Mouse (Mus musculus): ENCODE measurements at regions not wholly inside any gene's neighbourhood (a gene's known extent, or its start where the extent isn't known, plus 50 kb on each side); places are given as distances from the start of the nearest gene placed in this dataset.

- peak; percentile 79 for DNase-seq
Observed at GRCm38 (mm10) chr7:63811816-63812215, 104.8 kb upstream of the E030018B13Rik start.

GRCm38 (mm10) chr7:63815531-63815930, 101.1 kb upstream of the E030018B13Rik start:
- DNase-seq = no peak

DNA sequence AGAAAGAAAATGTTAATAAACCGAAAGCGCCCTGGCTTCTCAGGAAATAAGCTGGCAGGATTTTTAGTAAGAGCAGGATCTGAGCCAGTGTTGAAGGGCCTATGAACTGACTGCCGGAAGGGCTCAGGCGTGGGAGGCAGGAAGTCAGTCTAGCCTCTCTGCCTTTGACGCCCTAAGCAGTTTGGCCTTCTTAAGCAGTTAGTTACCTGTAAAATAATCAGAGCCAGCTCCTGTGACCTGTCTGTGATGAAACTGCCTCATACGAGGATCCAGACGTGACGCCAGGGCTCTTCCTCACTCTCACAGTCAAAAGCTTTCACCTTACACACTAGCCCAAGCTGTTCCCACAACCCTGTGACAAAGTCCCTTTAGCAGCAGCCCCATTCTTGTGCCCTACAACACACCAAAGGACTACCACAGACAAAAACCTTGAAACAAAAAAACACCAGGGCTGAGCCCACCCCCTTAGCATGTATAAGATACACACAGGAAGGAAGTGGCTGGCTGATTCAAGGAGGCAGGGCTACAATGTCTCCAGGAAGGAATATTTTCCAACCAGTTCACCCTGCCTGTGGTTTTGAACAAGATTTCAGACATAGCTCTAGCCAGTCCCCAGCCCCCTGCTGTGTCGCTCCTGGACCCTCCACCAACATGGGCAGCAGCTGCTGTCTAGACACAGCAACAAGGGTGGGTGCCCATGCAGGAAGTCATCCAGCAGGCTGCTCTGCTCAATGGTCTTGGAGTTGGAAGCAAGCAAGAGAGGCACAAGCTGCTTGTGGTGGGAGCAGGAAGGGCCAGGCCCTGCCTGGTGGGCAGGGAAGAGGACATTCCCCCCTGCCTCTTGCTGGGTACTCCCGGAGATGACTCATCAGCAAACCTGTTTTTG, 100.4 kb upstream of the E030018B13Rik start:
- DNase-seq = no peak

DNA sequence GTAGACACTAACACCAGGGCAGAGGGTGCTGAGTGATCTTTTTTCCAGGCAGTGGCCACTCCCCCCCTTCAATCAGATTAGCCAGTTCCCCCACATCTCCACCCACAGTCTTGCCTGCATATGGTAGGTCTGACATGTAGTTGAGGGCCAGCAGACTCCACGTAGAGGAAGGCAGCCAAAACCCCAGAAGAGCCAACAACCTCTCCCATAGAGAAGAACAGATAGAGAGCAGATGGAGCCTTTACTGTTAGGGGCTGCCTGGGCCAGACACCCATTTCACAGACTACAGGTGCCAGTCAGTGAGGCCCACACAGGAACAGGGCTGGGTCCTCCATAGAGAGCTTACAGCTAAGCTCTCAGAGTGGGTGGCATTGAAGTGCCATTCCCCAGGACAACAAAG, 99.2 kb upstream of the E030018B13Rik start:
- DNase-seq = no peak

- DNase-seq = peak; percentile 46
Observed at GRCm38 (mm10) chr7:63818105-63818504, 98.6 kb upstream of the E030018B13Rik start.

- DNase-seq = no peak
Observed at GRCm38 (mm10) chr7:63820286-63820685, 96.4 kb upstream of the E030018B13Rik start.

DNA sequence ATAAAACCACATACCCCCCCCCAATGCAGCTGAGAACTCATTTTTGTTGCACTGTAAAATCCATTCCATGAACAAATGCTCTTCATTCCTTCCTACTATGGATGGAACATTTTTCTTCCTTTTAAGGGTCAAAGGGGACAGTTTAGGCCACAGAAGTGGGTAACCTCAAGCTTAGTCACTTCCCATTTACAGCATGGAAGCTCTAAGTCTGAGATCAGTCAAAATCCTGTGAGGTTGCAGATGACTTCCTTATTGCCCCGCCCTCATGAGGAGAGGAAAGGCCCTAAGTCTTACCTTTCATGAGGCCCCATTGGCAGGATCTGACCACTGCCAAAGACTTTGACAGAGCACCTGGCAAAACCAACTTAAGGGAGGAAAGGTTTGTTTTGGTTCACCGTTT, 94.7 kb upstream of the E030018B13Rik start:
- DNase-seq = no peak

DNA sequence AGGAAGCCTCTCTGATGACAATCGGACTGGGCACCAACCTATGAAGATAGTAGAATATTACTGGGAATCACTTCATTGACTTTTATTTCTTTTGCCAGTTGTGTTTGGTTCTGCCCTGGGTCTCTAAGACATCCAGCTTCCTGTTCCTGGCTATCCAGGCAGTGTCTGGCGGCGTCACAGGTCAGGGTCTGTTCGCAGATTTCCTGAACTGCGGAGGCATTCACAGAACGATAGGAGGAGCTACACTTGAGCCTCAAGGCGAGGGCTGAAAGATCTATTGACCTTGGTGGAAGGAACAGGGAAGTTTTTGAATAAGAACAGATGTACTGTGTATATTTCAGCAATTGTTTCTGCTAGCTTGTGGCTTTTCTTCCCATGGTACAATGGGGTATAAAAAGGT, 92.6 kb upstream of the E030018B13Rik start:
- DNase-seq = no peak

GRCm38 (mm10) chr7:63829362-63829920, 87.2 kb upstream of the E030018B13Rik start:
- no peak for DNase-seq

DNA sequence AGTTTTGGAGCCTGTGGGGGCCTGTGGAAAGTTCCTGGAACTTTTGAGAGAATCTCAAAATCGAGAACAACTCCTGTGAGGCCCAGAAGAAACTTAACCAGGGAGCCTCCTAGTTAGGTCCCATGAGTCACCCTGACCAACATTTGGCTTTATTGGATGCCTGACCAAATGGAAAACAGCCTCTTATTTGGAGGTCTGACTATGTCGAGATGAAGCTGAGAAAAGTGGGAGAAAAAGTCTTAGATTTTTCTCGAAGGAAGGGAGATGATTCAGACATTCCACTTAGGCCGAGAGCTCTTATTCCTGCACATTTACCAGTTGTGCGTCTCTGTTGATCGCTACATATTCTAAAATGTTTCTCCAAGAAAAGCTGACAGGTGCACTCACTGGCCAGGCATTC, 83.0 kb upstream of the E030018B13Rik start:
- DNase-seq = no peak

- no peak for DNase-seq
Observed at GRCm38 (mm10) chr7:63835958-63836357, 80.7 kb upstream of the E030018B13Rik start.

Data from cerebellum, adult 9-10 months (tissue).